ENCODE assay signal across 16 mouse cellular contexts in the genomic region with DNA sequence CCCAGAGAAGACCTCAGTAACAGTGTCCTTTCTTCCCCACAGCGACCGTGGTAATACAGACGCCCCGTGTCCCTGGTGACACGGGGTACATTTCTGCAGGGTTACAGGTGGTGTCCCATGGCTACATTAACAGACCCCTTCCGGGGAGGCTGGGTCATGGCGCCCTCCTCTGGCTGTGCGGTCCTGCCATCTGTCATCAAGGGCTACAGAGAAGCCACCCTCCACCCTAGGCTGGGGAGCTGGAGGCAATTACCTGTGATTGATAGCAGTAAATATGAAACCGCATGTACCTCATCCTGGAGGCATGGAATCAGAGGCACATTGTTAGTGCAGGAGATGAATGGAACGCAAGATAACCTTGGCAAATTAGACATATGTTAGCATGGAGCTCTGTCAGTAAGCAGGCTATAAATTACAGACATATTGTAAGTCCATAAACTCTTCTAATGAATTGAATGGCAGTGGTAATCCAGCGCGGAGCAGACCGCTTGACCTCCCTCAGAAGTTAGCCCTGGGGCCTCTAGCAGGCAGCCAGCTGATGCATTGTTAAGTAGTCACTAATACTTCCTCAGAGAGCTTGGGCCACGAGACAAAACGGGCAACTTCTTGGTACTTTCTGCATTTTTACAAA. TPM values are rescaled to one million over a fixed set of nuclear protein-coding genes. Genes with fewer than 3 reads are reported as not detected.
DNase-seq lines count a peak whose midpoint lies in the region; ATAC-seq and TF ChIP-seq lines count a peak whose summit lies in the region.
"Had no signal": no experiment of that assay in that cellular context is flagged by ENCODE, and none has a peak within 500 bp of the region (broad histone marks: within the 10 kb centered on the region; RNA-seq: fewer than 3 reads in every experiment).

No protein-coding gene starts in this region.

- no peak overlapping the region for H3K4me2 ChIP-seq in midbrain, embryonic 13.5 days (replicated peaks)
- H3K4me2 ChIP-seq: heart, embryonic 11.5 days; limb, embryonic 12.5 days had no signal

- H3K4me1 ChIP-seq in midbrain, embryonic 13.5 days (replicated peaks) = 0 out of 2 replicates have a peak, but pooled peaks cover 3% of the 10 kb centered on the region
- H3K4me1 ChIP-seq in heart, embryonic 10.5 days = no peaks in the 10 kb centered on the region

- intact Hi-C loops in heart, postnatal 36 days (cut with DNase I) = no loop called here

- peak; percentile 65; the same call in 1 of the 2 replicates for ATAC-seq in midbrain, embryonic 13.5 days
- ATAC-seq: forebrain, embryonic 16.5 days had no signal

- H3K36me3 ChIP-seq in midbrain, embryonic 13.5 days = no peaks in the 10 kb centered on the region
- H3K36me3 ChIP-seq in heart, embryonic 10.5 days = no peaks in the 10 kb centered on the region
- H3K36me3 ChIP-seq: limb, embryonic 12.5 days had no signal

- H3K9me3 ChIP-seq in midbrain, embryonic 13.5 days = no peaks in the 10 kb centered on the region
- no peaks in the 10 kb centered on the region for H3K9me3 ChIP-seq in heart, embryonic 10.5 days

- H3K27ac ChIP-seq in layer of hippocampus, adult 2 months = no peak overlapping the region
- H3K27ac ChIP-seq in midbrain, embryonic 13.5 days = no peak overlapping the region
- H3K27ac ChIP-seq in heart, embryonic 10.5 days = no peak overlapping the region
- H3K27ac ChIP-seq: limb, embryonic 12.5 days had no signal

- TF ChIP-seq CTCF in layer of hippocampus, adult 2 months (conservative IDR thresholded peaks at IDR 0.05) = peak; percentile 65
- TF ChIP-seq CTCF in brain, embryonic 14.5 days (IDR thresholded peaks at IDR 0.05; ENCODE audit: borderline replicate concordance, extremely low read depth, insufficient read depth, insufficient read length) = peak; percentile 31; the same call in 1 of the 2 replicates

- DNase-seq in adrenal gland, adult 2 months = peak; percentile 3
- no peak for DNase-seq in adrenal gland, adult (ENCODE audit: inconsistent age in 2 of 2, low spot score in 1 of 2)
- no peak for DNase-seq in layer of hippocampus, adult 2 months (ENCODE audit: low spot score in 2 of 2)
- no peak for DNase-seq in layer of hippocampus, postnatal 36 days
- DNase-seq in brain, embryonic 14.5 days (ENCODE audit: low read depth) = peak; percentile 31
- no peak for DNase-seq in heart, postnatal 36 days
- DNase-seq in heart, embryonic 10.5 days (ENCODE audit: low spot score) = no peak
- DNase-seq: kidney, adult 18-20 months; lung, postnatal 36 days; spleen, adult 18-20 months; thymus, adult 18-20 months had no signal

- peaks cover 57% of the 10 kb centered on the region for H3K27me3 ChIP-seq in midbrain, embryonic 13.5 days
- H3K27me3 ChIP-seq in heart, embryonic 10.5 days (ENCODE audit: insufficient read depth, poor library complexity, severe bottlenecking) = peaks cover 75% of the 10 kb centered on the region

- H3K4me3 ChIP-seq in layer of hippocampus, adult 2 months = no peak overlapping the region
- no peak overlapping the region for H3K4me3 ChIP-seq in midbrain, embryonic 13.5 days (replicated peaks)
- no peak overlapping the region for H3K4me3 ChIP-seq in heart, embryonic 10.5 days
- H3K4me3 ChIP-seq: limb, embryonic 12.5 days had no signal

- H3K9ac ChIP-seq in midbrain, embryonic 13.5 days (replicated peaks) = no peak overlapping the region
- H3K9ac ChIP-seq: limb, embryonic 12.5 days had no signal

- WGBS in midbrain, embryonic 13.5 days = 37% methylated on average over 15 of the region's 15 CpGs
- WGBS in heart, embryonic 10.5 days = 60% methylated on average over 15 of the region's 15 CpGs

- no peak for TF ChIP-seq POLR2A in brain, embryonic 14.5 days (IDR thresholded peaks at IDR 0.05; ENCODE audit: borderline replicate concordance, extremely low read depth, insufficient read depth, insufficient read length, poor library complexity, severe bottlenecking)

RNA-seq across cellular contexts. Expression of gene Spaca7, which starts 17.2 kb away (rescaled TPM):
- total RNA-seq in adrenal gland, adult 2 months (2021) = not detected
- not detected in 2 replicates for polyA plus RNA-seq in adrenal gland, adult 2 months (2012; rRNA removed)
- total RNA-seq in layer of hippocampus, adult 2 months (2021) = not detected
- total RNA-seq in layer of hippocampus, postnatal 36 days (2021) = not detected
- not detected in 2 replicates for polyA plus RNA-seq in brain, embryonic 14.5 days (2012; rRNA removed)
- polyA plus RNA-seq in midbrain, embryonic 13.5 days (2015; fragmentation: Nextera tagmentation; extraction: Ambion mirVana) = not detected in 2 replicates
- total RNA-seq in heart, postnatal 36 days (2021) = not detected
- polyA plus RNA-seq in heart, embryonic 10.5 days (2016; fragmentation: Nextera tagmentation; extraction: Ambion mirVana) = not detected in 2 replicates
- total RNA-seq: common myeloid progenitor, adult 5-6 weeks had no signal
- polyA plus RNA-seq: forebrain, embryonic 16.5 days; heart, embryonic 11.5 days; limb, embryonic 12.5 days had no signal

Comparison
In these comparisons a context has a peak if more than half of its experiments do, and no peak if none do; other contexts are left out.
1. DNase-seq: peak in adrenal gland, adult 2 months (single experiment) and brain, embryonic 14.5 days (single experiment); none in adrenal gland, adult (0 of 2), layer of hippocampus, adult 2 months (0 of 2), layer of hippocampus, postnatal 36 days (0 of 2), heart, postnatal 36 days (0 of 2) and heart, embryonic 10.5 days (single experiment).